Mouse (Mus musculus) myocyte (in vitro differentiated cells): ENCODE results near the gene Sec24d.

Experiments used
- MAX ChIP-seq: IDR thresholded peaks from one replicate; pipeline ENCODE4 v1.6.1; 2011; ENCODE audit warnings: low read depth, mild to moderate bottlenecking, control low read depth
- POLR2A ChIP-seq: IDR thresholded peaks from one replicate; pipeline ENCODE4 v1.6.1; 2011; ENCODE audit warnings: low read depth, mild to moderate bottlenecking, control low read depth, moderate library complexity; ENCODE audit not compliant: insufficient read length

- TF ChIP-seq MAX (no peak), POLR2A (no peak)
Measured at GRCm38 (mm10) chr3:123291670-123292069, 24.4 kb downstream of the Sec24d start.
